Mouse (Mus musculus): ENCODE results near the gene Uvssa.

DNA sequence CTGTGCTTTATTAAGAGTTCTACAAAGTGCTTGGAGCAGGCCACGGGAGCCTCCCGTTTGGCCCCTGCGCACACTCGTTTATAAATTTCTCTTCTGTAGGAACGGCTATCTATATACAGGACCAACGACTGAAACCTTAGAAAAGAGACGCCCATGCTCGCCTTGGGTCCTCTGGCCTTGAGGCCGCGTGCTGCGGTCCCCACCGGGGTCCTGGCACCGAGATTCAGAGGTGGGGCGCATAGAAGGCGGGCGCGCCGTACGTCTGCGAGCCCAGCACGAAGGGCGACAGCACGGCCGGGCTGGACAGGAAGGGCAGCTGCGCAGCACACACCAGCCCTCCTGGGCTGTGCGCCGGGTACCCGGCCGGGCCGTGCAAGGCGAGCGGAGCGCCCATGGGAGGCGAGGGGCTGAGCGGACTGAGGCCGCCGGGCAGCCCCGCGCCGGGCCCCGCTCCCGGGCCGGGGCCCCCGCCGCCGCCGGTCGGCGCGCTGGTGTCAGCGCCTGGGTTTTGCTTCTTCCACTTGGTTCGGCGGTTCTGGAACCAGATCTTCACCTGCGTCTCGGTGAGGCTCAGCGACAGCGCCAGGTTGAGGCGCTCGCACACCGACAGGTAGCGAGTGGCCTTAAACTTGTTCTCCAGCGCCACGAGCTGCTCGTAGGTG lies 52.3 kb downstream of the Uvssa start:
- no peak for TF ChIP-seq POLR2A (IDR thresholded peaks at IDR 0.05; ENCODE audit: control insufficient read depth, low read depth, low read length)
- no peak for TF ChIP-seq CTCF (IDR thresholded peaks at IDR 0.05; ENCODE audit: control insufficient read depth, insufficient read depth, insufficient replicate concordance, low read depth, low read length)
